Mouse (Mus musculus) granulocyte monocyte progenitor cell, adult 5-6 weeks (primary cell): Measurements from ENCODE around the gene Grik1. TPM values are rescaled to one million over a fixed set of nuclear protein-coding genes. Genes with fewer than 3 reads are reported as not detected.
A peak's percentile ranks its signal among the peaks of the same experiment; 100 is the strongest.

Source experiments
- ATAC-seq: replicated peaks from 2 replicates; pipeline ENCODE4 v1.8.0; 2016; ENCODE audit warnings: mild to moderate bottlenecking, moderate TSS enrichment, inconsistent platforms; ENCODE audit not compliant: poor library complexity, severe bottlenecking
- total RNA-seq, 2 experiments: library from RNA; stranded (forward) in 1 of 2; stranded (reverse) in 1 of 2; fragments of 200-712, 200-1000 nt in 1 of 2; fragments of >200 nt in 1 of 2; fragmentation: Nextera tagmentation in 1 of 2; gene quantifications; 2 replicates each; pipeline ENCODE4 v1.2.3; 2014 to 2017

Gene Grik1
- total RNA-seq (2014; fragmentation: Nextera tagmentation) (not detected in 2 replicates), total RNA-seq (2017) (not detected in 2 replicates)

DNA sequence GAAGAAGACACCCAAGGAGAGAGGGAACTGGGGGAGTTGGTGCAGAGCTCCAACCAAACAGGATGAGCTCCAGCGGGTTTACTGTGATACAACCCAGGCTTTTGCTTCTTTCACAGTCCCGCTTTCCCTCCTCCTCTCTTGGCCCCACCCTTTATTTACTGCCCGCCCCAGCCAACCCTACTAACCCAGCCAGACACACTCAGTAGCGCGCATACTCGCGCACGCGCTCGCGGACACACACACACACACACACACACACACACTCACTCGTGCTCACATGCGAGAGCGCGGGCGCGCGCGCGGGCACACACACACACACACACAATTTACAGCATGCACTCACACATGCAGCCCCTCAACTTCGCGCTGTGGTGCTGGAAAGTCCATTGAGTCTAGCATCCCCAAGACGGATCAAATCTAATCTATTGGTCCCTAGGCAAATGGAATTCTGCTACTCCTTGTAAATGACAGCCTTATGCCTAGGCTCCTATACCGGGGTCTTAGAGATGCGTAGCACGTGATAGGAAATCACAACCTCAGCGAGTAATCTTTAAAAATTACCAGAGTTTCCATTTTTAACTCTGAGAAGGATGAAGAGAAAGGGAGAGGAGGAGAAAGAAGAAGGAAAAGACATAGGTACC lies at the start of gene Grik1:
Gene Grik1 (minus strand): TSS at position 134 of the 641 bp plus-strand sequence.
- no peak for ATAC-seq

DNA sequence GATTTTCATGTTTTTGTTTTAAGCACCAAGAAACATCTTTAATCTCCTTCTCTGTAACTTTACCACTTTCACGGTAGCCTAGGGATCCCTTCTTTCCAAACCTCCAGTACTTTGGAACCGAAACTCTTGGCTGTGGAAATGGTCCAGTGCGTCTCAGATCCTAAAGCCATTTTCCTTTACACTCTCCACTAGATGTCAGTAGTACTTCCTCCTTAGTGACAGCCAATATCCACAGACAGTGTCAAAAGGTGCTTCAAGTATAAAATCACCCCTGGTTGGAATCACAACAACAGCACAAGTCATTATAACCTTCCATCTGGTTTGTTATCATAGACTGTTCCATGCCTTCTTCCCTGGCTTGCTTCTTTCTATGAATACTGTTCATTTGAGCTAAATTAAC lies 4.1 kb upstream of the Grik1 start:
- no peak for ATAC-seq

DNA sequence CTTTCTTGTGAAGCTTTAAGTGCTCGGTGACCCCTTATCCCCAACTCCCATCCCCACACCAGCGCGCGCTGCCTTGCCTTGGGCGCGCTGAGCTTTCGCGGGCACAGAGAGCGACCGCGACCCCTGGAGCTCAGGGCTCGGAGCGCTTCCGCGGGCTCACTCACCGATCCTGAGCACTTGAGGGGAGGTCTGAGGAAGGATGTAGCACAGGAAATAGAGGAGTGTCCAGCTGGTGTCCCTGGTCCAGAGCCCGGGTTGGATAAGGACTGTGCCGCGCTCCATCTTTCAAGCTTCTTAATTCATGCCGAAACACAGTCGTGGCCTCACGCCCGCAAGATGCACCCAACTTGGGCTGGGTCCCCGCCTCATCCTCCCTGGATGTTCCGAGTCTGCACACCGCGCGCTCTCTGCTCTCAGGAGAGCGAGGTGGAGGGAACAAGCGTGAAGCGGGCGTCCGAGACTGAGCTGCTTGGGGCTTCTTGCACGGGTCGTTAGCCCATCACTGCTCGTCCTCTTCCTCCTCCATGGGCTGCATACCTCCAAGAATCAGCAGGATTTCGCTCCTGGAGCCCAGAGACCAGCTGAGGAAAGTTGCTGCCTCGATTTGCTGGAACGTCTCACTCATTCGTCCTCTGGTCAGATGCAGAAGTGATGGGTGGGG lies 514 bp downstream of the Grik1 start:
- ATAC-seq, result no peak

DNA sequence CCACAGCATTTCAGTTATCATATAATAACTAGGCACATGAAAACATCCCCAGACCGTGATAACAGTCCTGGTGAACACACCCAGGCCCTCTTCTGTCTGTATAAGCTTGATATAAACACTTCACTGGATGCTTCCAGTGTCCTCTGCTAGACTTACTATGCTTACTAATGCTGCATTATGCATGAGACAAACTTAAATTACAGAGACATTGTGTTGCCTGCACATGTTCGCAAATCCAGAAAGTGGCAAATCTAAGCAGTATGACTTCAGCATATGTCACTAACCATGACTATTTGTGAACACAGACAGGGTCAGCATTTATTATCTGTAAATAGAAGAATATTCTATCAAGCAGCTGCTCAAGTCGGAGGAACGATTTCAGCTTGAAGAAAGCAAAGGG lies 31.7 kb downstream of the Grik1 start:
- ATAC-seq, result no peak

DNA sequence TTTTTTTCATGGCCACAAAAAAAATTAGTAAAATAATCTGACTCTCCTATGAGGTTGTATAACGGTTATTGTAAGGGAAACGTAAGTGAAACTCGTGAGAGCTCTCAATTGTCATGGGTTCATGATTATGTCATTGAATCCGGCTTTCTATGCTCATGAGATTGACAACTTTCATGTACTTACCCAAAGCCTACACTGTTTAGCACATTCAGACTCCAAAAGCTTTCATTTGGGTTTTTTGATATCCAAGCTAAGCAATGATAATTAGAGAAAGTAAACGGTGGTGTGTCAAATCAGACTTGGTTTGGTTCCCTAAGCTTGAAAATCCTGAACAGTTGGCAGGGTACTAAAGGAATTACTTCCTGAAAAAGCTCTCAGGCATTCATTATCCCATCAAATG lies 33.0 kb downstream of the Grik1 start:
- no peak for ATAC-seq

DNA sequence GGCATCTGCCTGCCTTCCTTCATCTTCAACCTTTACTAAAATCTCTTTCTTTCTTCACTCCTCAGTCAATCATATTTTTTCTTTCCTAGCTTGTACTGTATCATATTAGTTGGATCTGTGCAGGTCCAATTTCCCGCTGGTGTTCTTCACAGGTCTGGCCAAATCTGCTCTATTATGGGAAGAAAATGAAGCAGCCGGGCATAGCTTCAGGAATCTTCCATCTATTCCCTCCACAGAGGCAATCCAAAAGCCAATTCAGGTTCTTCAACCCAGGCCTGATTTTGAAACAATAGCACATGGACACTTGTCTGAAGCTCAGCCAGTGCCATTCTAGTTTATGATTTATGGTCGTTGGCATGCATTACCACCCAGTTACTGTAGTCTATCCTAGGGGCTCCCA lies 34.0 kb downstream of the Grik1 start:
- no peak for ATAC-seq

DNA sequence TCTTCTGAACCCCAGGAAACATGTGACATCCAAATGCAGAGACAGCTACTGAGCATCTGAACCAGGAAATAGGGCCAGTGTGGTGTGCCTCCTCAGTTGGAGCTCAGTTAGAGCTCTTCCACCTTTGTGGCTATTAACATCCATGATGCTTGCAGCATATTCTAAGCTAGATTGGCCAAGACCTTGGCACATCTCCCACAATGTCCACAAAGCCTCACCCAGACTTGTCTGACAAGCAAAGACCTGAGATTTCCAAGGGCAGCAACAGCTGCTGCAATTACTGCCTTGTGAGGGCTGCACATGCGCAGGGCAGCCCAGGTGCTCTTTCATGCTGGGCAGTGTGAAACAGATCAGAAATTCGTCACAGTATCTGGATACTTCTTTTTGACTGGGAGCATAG lies 37.4 kb downstream of the Grik1 start:
- ATAC-seq, result no peak

DNA sequence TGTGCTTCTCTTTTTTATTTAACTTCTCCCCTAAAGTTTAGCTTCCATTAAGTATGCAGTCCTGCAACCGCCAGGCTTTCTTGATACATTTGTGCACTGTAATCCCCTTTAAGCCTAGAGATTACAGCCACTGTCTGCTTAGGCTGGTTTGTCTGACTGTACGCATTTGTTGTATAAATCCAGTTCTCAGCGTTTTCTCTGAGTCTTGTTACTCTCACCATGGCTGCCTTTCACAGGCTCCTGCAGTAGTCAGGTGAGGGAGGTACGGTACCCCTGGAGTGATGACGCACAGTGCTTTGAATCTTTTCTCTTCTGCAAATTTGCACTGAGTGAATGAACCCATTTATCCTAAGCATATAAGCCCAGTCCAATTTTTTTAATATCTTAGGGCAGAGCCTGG lies 39.0 kb downstream of the Grik1 start:
- no peak for ATAC-seq

DNA sequence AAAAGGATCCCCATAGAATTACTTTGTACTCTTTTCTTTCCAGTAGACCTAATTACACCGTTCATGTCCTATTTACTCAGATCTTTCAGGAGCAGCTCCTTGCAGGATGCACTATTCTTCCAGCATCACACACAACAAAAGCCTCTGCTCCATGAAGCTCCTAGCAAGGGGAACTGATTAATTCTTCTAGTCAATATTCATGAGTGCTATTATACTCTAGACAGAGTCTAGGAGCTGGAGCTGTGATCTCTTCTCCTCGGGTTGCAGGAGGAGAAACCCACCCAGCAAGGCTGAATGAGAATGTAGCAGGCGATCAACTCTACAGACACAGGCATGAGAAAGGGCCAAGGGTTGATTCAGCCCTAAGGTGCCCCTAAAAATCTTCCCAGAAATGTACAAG lies 40.2 kb downstream of the Grik1 start:
- ATAC-seq, result no peak

DNA sequence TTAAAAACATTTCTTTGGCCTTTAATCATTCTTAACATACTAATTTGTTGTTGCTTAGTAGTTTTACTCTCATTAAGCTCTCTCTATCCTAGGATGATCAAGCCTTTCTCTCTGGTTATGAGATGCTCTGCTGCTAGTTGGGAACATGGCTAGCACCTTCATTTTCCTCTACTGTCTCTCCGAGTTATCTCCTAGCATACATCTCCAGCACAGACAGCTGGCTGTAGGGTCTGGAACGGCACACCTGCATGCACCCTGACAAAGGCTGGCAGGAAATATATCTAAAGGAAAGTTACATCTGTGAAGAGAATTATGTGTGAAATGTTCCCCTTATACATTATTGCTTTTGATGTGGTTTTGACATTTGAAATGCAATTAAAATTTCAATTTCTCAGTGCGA lies 42.5 kb downstream of the Grik1 start:
- no peak for ATAC-seq

DNA sequence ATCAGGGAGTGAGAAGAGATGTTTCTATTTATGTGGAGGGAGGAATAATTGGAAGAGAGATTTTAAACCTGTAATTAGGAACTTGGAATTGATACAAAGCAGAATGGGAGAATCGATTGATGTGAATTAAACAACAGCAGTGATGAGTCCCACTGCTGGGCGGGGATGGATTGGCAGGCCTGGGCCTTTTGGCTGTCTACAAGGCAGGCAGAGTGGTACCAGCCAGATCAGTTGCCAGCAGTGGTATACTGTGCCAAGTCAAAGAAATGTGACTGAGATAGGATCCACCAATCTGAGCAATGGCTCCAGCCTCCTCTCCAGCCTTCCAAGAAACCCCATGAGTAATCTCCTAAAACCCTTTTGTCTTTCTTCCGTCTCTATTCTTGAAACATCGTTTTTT lies 45.4 kb downstream of the Grik1 start:
- ATAC-seq, result no peak

DNA sequence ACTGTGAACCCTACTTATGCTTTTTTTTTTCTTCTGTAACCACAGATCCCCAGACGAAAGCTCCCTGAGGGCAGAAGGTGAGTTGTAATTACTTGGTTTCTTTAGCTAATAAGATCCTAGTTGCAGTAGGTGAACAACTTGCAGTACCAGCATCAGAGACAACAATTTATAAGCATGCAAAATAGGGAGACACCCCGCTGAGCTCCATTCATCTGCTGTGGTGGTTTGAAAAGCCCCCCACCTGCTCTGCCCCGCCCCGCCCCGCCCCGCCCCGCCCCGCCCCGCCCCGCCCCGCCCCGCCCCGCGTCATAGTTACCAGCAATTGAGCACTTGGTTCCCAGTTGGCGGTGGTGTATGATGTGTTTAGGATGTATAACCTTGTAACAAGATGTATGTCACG lies 64.4 kb downstream of the Grik1 start:
- ATAC-seq, result no peak

DNA sequence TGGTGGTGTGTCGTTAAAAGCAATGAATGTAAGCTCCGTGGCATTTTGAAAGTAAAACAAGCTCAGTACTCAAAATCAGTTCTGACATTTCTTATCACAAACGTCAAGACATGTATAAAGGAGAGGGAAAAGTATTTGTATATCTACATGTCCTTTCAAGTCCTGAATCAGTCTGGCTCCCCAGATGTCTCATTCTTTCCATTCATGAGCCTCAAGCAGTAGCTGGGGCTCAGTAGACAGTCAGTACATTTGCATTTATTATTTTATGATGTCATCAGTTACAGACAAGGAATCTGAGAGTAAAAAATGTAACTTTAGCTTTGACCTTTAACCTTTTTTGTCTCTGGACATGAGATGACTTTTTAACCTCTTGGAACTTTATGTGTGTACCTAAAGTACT lies 68.1 kb downstream of the Grik1 start:
- no peak for ATAC-seq

DNA sequence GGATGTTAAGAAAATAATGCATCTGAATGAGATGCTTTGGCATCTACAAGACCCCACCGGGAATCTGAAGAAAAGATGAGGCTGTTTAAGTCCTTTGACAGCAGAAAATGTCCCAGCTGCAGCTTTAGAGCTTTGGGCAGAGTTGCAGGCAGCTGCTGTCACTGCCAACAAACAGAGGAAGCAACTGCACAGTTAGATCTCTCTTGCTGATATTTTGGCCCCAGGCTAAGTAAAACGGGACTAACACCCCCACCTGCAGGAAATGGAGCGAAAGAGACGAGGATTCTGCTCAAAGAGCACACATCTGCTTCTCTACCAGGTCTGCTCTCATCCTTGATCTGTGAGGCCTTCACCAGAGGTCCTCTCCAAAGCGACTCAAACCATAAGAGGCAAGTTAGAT lies 77.5 kb downstream of the Grik1 start:
- ATAC-seq, result no peak

DNA sequence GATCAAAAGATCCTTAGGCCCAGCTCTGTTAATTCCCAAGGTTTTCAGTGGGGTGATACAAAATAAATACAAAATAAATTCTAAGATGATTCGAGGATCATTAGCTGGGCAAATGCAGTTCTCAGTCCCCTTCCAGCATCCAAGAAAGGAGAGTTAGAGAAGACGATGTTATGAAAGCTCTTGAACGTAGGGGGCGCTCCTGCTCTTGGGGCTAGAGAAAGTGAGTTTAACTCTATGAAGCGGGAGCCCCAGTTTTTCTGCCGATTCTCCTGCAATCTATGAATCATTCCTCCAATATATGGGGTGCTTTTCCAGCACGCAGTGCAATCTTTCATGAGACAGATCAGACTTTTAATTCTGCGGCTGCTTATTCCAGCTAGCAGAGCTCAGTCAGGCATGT lies 78.2 kb downstream of the Grik1 start:
- no peak for ATAC-seq

DNA sequence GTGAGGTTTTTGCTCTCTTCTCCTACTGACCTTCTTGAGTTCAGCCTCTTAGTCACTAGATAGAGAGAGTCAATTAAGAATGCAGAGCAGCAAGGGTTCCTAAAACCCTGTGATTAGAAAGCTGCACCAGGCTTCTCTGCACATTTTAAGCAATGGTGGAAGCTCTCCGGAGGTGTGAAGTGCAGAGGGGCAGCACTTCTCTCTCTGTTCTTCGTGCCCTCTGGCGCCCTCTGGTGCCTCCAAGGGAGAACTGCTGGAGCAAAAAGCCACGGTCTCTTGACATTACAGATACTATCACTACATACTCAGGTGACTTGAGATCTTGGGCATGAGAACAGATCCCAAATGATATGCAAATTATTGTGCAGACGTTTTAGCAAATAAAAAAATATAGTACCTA lies 85.7 kb downstream of the Grik1 start:
- peak; percentile 97 for ATAC-seq

DNA sequence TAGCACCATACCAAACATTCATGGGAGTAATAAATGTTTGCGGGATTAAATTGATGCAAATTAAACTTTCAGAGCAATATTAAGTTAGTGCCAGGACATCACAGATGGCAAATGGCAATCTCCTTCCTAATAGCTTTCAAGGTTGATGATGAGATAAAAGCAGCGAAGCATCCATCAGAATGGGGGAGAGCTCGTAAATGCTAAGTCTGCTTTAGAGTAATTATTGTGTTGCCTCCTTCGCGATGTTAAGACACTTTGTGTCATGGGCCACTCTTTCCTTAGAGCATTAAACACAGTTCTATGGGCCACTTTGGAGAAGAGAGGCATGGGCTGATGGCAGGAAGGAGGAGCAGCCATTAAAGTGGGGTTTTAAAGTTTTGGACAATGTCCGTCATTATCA lies 86.1 kb downstream of the Grik1 start:
- no peak for ATAC-seq

DNA sequence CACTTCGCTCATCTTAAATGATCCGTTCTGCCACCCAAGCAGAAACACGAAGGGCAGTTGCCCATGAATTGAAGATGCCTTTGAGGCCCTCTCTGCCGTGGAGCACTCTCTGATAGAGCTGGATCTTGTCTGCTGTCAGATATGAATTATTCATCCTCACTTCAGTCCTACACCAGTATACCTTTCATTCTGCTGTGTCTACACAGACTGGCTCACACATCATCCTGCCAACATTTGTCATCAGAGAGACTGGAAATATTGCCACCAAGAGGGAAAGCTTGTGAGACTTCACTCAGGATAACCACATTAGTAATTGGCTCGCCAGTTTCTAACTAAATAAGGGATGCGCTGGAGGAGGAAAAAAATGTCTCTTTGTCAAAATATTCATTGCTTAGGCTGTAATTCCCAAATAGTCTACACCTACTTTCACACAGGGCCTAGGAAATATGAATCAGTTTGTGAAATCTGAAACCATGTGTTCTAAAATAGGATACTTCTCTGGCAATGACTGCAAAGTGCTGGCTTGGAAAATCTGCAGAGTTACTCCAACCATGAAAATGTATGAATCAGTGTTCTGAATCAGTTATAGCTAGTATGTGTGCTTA lies 102.5 kb downstream of the Grik1 start:
- ATAC-seq, result no peak

DNA sequence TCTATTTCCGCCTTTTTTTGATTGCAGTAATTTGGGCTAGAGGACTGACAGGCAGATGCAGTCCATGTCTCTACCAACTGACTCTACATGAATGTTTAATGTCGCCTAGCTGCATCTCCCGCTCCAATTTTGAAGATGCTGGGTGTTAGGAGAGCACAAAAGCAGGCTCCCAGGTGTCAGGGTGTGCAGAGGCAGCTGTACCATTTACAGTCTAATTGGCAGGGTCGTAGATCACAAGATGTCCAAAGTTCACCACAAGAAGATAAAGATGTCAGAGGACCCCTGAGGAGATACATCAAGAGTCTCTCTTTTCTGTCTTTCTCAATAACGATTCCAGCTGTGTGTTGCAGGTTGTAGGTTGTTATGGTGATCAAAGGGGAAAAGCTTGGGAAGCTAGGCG lies 111.3 kb downstream of the Grik1 start:
- ATAC-seq, result no peak

DNA sequence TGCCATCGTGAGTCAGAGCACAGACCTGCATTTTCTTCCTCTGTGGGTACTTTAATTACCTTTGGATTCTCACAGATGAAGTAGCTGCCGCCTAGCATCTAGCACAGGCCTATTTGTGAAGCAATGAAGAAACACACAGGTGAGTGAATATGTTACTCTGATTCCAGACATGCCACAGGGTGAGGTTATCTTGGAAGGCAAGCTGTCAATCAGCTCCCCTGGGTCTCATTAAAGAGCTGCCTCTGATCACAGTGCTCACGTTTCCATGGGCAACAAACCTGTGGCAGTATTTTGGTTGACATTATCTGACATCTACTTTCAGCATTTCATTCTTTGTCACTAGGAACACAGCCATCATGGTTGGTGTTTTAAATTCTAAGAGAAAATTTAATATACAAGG lies 112.7 kb downstream of the Grik1 start:
- no peak for ATAC-seq

DNA sequence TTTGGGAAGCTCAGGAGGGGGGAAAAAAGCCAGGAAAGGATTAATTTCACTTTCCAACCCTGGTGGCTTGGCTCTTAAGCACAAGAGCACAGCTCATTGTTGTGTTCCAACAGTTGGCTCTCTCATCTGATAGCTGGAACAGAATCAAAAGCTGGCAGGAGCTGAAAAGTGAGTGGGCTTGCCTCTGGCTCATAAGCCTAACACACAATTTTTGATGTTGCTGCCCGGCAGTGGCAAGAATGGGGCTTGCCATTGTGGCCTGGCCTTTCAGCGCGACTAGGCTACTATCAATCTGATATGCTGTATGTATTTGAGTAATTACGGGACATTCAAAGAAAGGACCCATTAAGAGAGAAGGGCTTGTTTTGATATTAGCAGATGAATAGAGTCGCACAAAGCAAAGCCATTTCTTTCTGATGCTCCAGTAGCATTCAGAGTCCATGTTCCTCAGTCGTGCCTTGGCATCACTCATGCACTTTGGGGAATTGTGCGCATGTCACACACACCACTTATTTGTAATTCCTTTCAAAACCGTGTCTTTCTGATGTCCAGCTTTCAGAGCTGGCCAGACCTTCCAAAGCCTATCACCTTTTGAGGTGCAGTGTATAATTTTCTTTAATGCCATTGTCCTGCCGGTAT lies 115.9 kb downstream of the Grik1 start:
- ATAC-seq, result no peak

DNA sequence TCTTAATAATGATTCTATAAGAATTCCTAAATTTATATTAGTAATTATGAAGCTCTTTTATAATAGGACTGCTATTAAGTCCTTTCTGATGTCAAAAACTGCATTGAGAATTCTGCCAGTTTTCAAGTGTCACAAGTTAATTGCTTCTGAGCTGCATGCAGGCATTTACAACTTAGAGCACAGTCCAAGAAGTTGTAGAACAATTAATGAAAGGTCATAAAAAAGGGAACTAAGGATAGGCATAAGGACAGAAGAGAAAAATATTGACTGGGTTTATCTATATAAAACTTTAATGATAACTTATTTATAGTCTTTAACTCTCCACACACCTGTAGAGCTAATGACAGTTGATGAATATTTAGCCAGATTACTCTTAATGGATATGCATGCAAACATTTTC lies 123.5 kb downstream of the Grik1 start:
- no peak for ATAC-seq
